Mouse (Mus musculus) MEL (cell line): ENCODE measurements around the gene Ldlrap1. TPM values are rescaled to one million over a fixed set of nuclear protein-coding genes. Genes with fewer than 3 reads are reported as not detected.
"Not testable (repeated sequence)": the region's sequence is repeated elsewhere in the genome, so short reads cannot be mapped to it uniquely, and the experiment has no call there.

ENCODE experiments used
- DNase-seq: peaks from one replicate; pipeline ENCODE4 v3.0.0; 2011; ENCODE audit warnings: low read depth, low spot score
- H3K27ac ChIP-seq: 2 replicates; pipeline ENCODE4 v1.5.1; 2012; ENCODE audit warnings: low read depth, mild to moderate bottlenecking, control low read depth, low read length, moderate library complexity; ENCODE audit not compliant: control insufficient read depth
- H3K27me3 ChIP-seq, 2 experiments: fragments of 150-350 bp in 1 of 2; sonication (generic) in 1 of 2; 2 replicates each; pipeline ENCODE4 v1.6.1; 2012; ENCODE audit warnings: low read length in 2 of 2, mild to moderate bottlenecking in 2 of 2, improper control_type of control experiment in 1 of 2, moderate library complexity in 1 of 2; ENCODE audit not compliant: insufficient read depth in 2 of 2, control insufficient read depth in 1 of 2
- H3K36me3 ChIP-seq, 2 experiments: 2 replicates each; pipeline ENCODE4 v1.6.1; 2012 to 2014; ENCODE audit warnings: low read length in 2 of 2, improper control_type of control experiment in 1 of 2, inconsistent platforms in 1 of 2, mild to moderate bottlenecking in 1 of 2; ENCODE audit not compliant: insufficient read depth in 2 of 2, control insufficient read depth in 1 of 2
- H3K4me1 ChIP-seq, 2 experiments: fragments of 150-350 bp in 1 of 2; sonication (generic) in 1 of 2; 2 replicates each; pipeline ENCODE4 v1.6.1; 2012; ENCODE audit warnings: low read length in 2 of 2, improper control_type of control experiment in 1 of 2, mild to moderate bottlenecking in 1 of 2; ENCODE audit not compliant: insufficient read depth in 2 of 2, control insufficient read depth in 1 of 2
- H3K4me3 ChIP-seq, 2 experiments: fragments of 150-350 bp in 1 of 2; sonication (generic) in 1 of 2; 2 replicates each; pipeline ENCODE4 v1.5.1; 2012; ENCODE audit warnings: low read depth in 2 of 2, low read length in 2 of 2, mild to moderate bottlenecking in 2 of 2, moderate library complexity in 2 of 2, control low read depth in 1 of 2, improper control_type of control experiment in 1 of 2; ENCODE audit not compliant: control insufficient read depth in 1 of 2, insufficient read depth in 1 of 2
- H3K79me2 ChIP-seq: 2 replicates; pipeline ENCODE4 v1.6.1; 2012; ENCODE audit warnings: mild to moderate bottlenecking, low read length, moderate library complexity; ENCODE audit not compliant: control insufficient read depth, poor library complexity, insufficient read depth
- H3K9ac ChIP-seq: 2 replicates; pipeline ENCODE4 v1.6.1; 2012; ENCODE audit warnings: low read depth, mild to moderate bottlenecking, control low read depth, low read length, moderate library complexity; ENCODE audit not compliant: control insufficient read depth, poor library complexity, severe bottlenecking
- H3K9me3 ChIP-seq: fragments of 150-350 bp; sonication (generic); replicated peaks from 2 replicates; pipeline ENCODE4 v1.6.1; 2012; ENCODE audit warnings: mild to moderate bottlenecking, low read length, improper control_type of control experiment, moderate library complexity; ENCODE audit not compliant: insufficient read depth
- CHD1 ChIP-seq: IDR thresholded peaks from 2 replicates; pipeline ENCODE4 v1.6.1; 2012; ENCODE audit warnings: low read depth, mild to moderate bottlenecking, inconsistent platforms, low read length, improper control_type of control experiment
- CHD2 ChIP-seq: IDR thresholded peaks from 2 replicates; pipeline ENCODE4 v1.6.1; 2011; ENCODE audit warnings: low read length, improper control_type of control experiment
- CTCF ChIP-seq, 3 experiments: IDR thresholded peaks in 2 of 3; conservative IDR thresholded peaks in 1 of 3; 2 replicates each; pipeline ENCODE4 v1.5.1; 2011 to 2012; ENCODE audit warnings: low read length in 3 of 3, low read depth in 2 of 3, mild to moderate bottlenecking in 2 of 3, improper control_type of control experiment in 1 of 3, inconsistent platforms in 1 of 3, mixed read lengths in 1 of 3, moderate library complexity in 1 of 3; ENCODE audit not compliant: control insufficient read depth in 1 of 3, insufficient read depth in 1 of 3, poor library complexity in 1 of 3, severe bottlenecking in 1 of 3
- E2F4 ChIP-seq: IDR thresholded peaks from 2 replicates; pipeline ENCODE4 v1.6.1; 2011; ENCODE audit warnings: low read depth, low read length, improper control_type of control experiment, borderline replicate concordance
- EP300 ChIP-seq, 2 experiments: IDR thresholded peaks; 2 replicates each; pipeline ENCODE4 v1.6.1; 2011; ENCODE audit warnings: improper control_type of control experiment in 2 of 2, low read length in 2 of 2, low read depth in 1 of 2, mild to moderate bottlenecking in 1 of 2
- ETS1 ChIP-seq: IDR thresholded peaks from 2 replicates; pipeline ENCODE4 v1.6.1; 2012; ENCODE audit warnings: low read depth, mild to moderate bottlenecking, inconsistent platforms, low read length, improper control_type of control experiment, moderate library complexity
- GATA1 ChIP-seq: IDR thresholded peaks from 2 replicates; pipeline ENCODE4 v1.6.1; 2011; ENCODE audit warnings: low read depth, low read length, improper control_type of control experiment
- MAFK ChIP-seq: IDR thresholded peaks from 2 replicates; pipeline ENCODE4 v1.6.1; 2011; ENCODE audit warnings: low read depth, mild to moderate bottlenecking, low read length, improper control_type of control experiment, borderline replicate concordance
- MAX ChIP-seq: IDR thresholded peaks from 2 replicates; pipeline ENCODE4 v1.6.1; 2011; ENCODE audit warnings: low read length, improper control_type of control experiment
- MYC ChIP-seq: IDR thresholded peaks from 2 replicates; pipeline ENCODE4 v1.6.1; 2011; ENCODE audit warnings: low read depth, mild to moderate bottlenecking, low read length, improper control_type of control experiment, moderate library complexity
- NELFE ChIP-seq: IDR thresholded peaks from 2 replicates; pipeline ENCODE4 v1.6.1; 2011; ENCODE audit warnings: low read depth, low read length, improper control_type of control experiment
- POLR2AphosphoS5 ChIP-seq: IDR thresholded peaks from 2 replicates; pipeline ENCODE4 v1.6.1; 2012; ENCODE audit warnings: low read depth, borderline replicate concordance, mild to moderate bottlenecking, inconsistent platforms, low read length, moderate library complexity, mixed read lengths
- RAD21 ChIP-seq: IDR thresholded peaks from 2 replicates; pipeline ENCODE4 v1.6.1; 2011; ENCODE audit warnings: mild to moderate bottlenecking, low read depth, low read length, improper control_type of control experiment
- SIN3A ChIP-seq: IDR thresholded peaks from 2 replicates; pipeline ENCODE4 v1.6.1; 2012; ENCODE audit warnings: low read length, improper control_type of control experiment, inconsistent platforms
- SMC3 ChIP-seq: IDR thresholded peaks from 2 replicates; pipeline ENCODE4 v1.6.1; 2011; ENCODE audit warnings: low read depth, low read length, improper control_type of control experiment
- USF2 ChIP-seq, 2 experiments: IDR thresholded peaks; 2 replicates each; pipeline ENCODE4 v1.6.1; 2011 to 2012; ENCODE audit warnings: improper control_type of control experiment in 2 of 2, low read length in 2 of 2, borderline replicate concordance in 1 of 2, inconsistent platforms in 1 of 2, low read depth in 1 of 2, mild to moderate bottlenecking in 1 of 2; ENCODE audit not compliant: insufficient read depth in 1 of 2
- ZC3H11A ChIP-seq: IDR thresholded peaks from 2 replicates; pipeline ENCODE4 v1.6.1; 2012; ENCODE audit warnings: low read depth, mild to moderate bottlenecking, inconsistent platforms, low read length, improper control_type of control experiment
- ZKSCAN1 ChIP-seq: IDR thresholded peaks from 2 replicates; pipeline ENCODE4 v1.6.1; 2012; ENCODE audit warnings: low read depth, mild to moderate bottlenecking, inconsistent platforms, low read length, improper control_type of control experiment, moderate library complexity
- ZNF384 ChIP-seq: IDR thresholded peaks from 2 replicates; pipeline ENCODE4 v1.6.1; 2012; ENCODE audit warnings: low read depth, mild to moderate bottlenecking, inconsistent platforms, low read length, improper control_type of control experiment
- polyA plus RNA-seq, 2 experiments: library from polyadenylated mRNA; stranded (reverse) in 1 of 2; unstranded in 1 of 2; fragments of >175 nt in 1 of 2; fragments of >200 nt in 1 of 2; gene quantifications; 2 replicates each; pipeline versions ENCODE4 v1.2.1 to v1.2.4; 2012; ENCODE audit warnings: low replicate concordance in 2 of 2, low read depth in 1 of 2; ENCODE audit not compliant: insufficient read length in 2 of 2, insufficient read depth in 1 of 2, missing spikeins in 1 of 2
- total RNA-seq: library from RNA; depleted of rRNA; stranded (reverse); fragments of 300-350 nt; gene quantifications from 2 replicates; pipeline ENCODE4 v1.2.3, GENCODE M21; 2012

The Ldlrap1 gene
- total and polyA plus RNA-seq, 3 experiments, result 23.7 to 24.8 TPM; not detected in 1

DNA sequence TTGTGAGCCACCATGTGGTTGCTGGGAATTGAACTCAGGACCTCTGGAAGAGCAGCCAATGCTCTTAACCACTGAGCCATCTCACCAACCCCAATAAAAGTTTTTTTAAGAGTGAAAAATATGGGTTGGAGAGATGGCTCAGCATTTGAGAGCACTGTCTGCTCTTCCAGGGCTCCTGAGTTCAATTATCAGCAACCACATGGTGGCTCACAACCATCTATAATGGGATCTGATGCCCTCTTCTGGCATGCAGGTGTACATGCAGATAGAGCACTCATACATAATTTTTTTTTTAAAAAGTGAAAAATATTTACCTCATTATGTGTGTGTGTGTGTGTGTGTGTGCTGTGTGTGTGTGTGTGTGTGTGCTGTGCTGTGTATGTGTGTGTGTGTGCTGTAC lies 27.1 kb upstream of the Ldlrap1 start:
- H3K4me3 ChIP-seq, H3K79me2 ChIP-seq, H3K9ac ChIP-seq, H3K36me3 ChIP-seq, H3K9me3 ChIP-seq, H3K27me3 ChIP-seq, H3K4me1 ChIP-seq, H3K27ac ChIP-seq: not testable (repeated sequence)
- DNase-seq, result peak; percentile 46
- TF ChIP-seq RAD21 (peak; percentile 21), MYC (peak; percentile 87), CTCF (IDR thresholded peaks at IDR 0.05 in 2 of 3, conservative IDR thresholded peaks at IDR 0.05 in 1 of 3; ENCODE audit: control insufficient read depth in 1 of 3, insufficient read depth in 1 of 3, low read depth in 2 of 3, low read length in 3 of 3, poor library complexity in 1 of 3, severe bottlenecking in 1 of 3) (peak in 2 of 3 experiments; percentile 35 to 61; a peak in 3 of 6 replicates), SMC3 (peak; percentile 48), ZNF384 (peak; percentile 82)

DNA sequence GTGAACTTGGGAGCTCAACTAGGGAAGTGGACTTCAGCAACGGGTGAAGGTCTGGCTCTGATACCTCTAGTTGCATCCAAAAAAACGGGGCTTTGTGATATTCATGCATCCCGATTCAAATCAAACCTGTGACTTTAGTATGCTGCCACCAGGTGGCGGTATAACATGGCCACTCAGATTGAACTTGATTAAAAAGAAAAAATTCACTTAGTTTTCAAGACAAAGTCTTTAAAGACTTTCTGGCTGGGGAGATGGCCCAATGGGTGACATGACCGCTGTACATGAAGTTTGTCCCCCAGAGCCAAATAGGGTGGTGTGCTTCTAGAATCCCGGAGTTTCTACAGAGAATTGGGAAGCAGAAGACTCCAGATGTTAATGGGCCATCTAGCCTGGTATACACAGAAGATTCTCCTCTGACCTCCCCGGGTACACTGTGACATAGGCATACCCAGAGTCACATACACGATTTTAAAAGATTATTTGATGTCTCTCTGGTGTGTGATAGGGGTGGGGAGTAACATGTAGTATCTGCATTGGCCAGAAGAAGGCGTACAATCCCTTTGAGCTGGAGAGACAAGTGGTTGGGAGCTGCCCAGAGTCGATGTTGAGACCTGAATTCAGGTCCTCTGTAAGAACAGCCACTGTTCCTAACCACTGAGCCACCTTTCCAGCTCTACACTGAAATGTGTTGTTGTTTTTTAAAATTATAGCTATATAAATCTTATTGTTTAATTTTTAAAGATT lies 25.6 kb upstream of the Ldlrap1 start:
- Histone ChIP-seq H3K9me3 (no peaks in the 10 kb centered on the region), H3K27me3 (no peaks in the 10 kb centered on the region), H3K27ac (no peak overlapping the region), H3K9ac (no peak overlapping the region), H3K79me2 (no peaks in the 10 kb centered on the region), H3K36me3 (no peaks in the 10 kb centered on the region), H3K4me3 (no peak overlapping the region), H3K4me1 (peaks cover 0 to 4% of the 10 kb centered on the region in 2 experiments; a peak in 1 of 4 replicates)
- DNase-seq, result peak; percentile 83
- TF ChIP-seq CHD2, result no peak
- peak; percentile 61 for TF ChIP-seq RAD21
- TF ChIP-seq ZC3H11A, result peak; percentile 59
- TF ChIP-seq ZNF384, result peak; percentile 70
- peak; percentile 31; the same call in 1 of the 2 replicates for TF ChIP-seq GATA1
- peak; percentile 14; the same call in 1 of the 2 replicates for TF ChIP-seq SIN3A
- TF ChIP-seq SMC3, result peak; percentile 77
- peak; percentile 61 to 87 (median 85) for TF ChIP-seq CTCF (IDR thresholded peaks at IDR 0.05 in 2 of 3, conservative IDR thresholded peaks at IDR 0.05 in 1 of 3; ENCODE audit: control insufficient read depth in 1 of 3, insufficient read depth in 1 of 3, low read depth in 2 of 3, low read length in 3 of 3, poor library complexity in 1 of 3, severe bottlenecking in 1 of 3)
- TF ChIP-seq NELFE, result no peak

DNA sequence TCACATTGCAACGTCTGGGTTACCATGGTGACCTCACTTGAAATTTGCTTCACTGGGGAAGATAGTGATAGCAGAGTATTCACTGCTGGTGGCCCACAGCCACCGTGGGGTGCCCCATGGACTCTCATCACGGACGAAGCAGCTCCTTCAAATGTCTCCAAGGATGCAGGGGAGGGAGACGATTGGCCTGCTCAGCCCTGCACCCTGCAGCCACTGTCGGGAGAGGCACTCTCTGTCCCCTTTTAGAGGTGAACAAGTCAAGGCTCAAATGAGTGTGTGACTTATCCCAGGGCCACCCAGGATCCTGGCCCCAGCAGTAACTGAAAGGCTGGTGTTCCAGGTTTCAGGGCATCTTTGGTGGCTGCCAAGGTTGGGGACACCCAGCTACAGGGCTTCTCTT lies 23.9 kb upstream of the Ldlrap1 start:
- no peak for DNase-seq
- no peaks in the 10 kb centered on the region for H3K79me2 ChIP-seq
- no peaks in the 10 kb centered on the region for H3K9me3 ChIP-seq
- H3K27me3 ChIP-seq, result no peaks in the 10 kb centered on the region
- H3K4me1 ChIP-seq, result peaks cover 0 to 4% of the 10 kb centered on the region in 2 experiments; a peak in 1 of 4 replicates
- no peak overlapping the region for H3K27ac ChIP-seq
- no peak overlapping the region for H3K9ac ChIP-seq
- TF ChIP-seq MAX (no peak), SIN3A (no peak), CHD1 (no peak), EP300 (IDR thresholded peaks at IDR 0.05; ENCODE audit: low read depth in 1 of 2, low read length in 2 of 2) (no peak), ZKSCAN1 (no peak), E2F4 (no peak), CTCF (IDR thresholded peaks at IDR 0.05 in 2 of 3, conservative IDR thresholded peaks at IDR 0.05 in 1 of 3; ENCODE audit: control insufficient read depth in 1 of 3, insufficient read depth in 1 of 3, low read depth in 2 of 3, low read length in 3 of 3, poor library complexity in 1 of 3, severe bottlenecking in 1 of 3) (no peak), USF2 (IDR thresholded peaks at IDR 0.05; ENCODE audit: borderline replicate concordance in 1 of 2, insufficient read depth in 1 of 2, low read depth in 1 of 2, low read length in 2 of 2) (no peak), MAFK (no peak), GATA1 (no peak), ETS1 (no peak), POLR2AphosphoS5 (no peak)
- H3K4me3 ChIP-seq, result no peak overlapping the region
- peaks cover 0 to under 1% of the 10 kb centered on the region in 2 experiments; a peak in 2 of 4 replicates for H3K36me3 ChIP-seq
